ENCODE assay signal across 8 mouse cellular contexts in genomic region chr11:23497718-23498509, GRCm38 (mm10). TPM values are rescaled to one million over a fixed set of nuclear protein-coding genes. Genes with fewer than 3 reads are reported as not detected.
DNase-seq lines count a peak whose midpoint lies in the region; ATAC-seq and TF ChIP-seq lines count a peak whose summit lies in the region.

Gene Ahsa2, minus strand, starts transcription at chr11:23498030.

- DNase-seq in 3134 (ENCODE audit: extremely low read depth, insufficient read length, low spot score) = peak; percentile 97
- peak; percentile 99 to 100 for DNase-seq in adrenal gland, postnatal 36 days
- DNase-seq in heart, adult 8-10 months (ENCODE audit: low spot score) = peak; percentile 96
- DNase-seq in kidney, adult 9 months = peak; percentile 97
- peak; percentile 96 for DNase-seq in limb, embryonic 14.5 days (ENCODE audit: low spot score)
- DNase-seq in midbrain, postnatal 0 days (ENCODE audit: low spot score) = peak; percentile 96
- DNase-seq in spleen, postnatal 14 days (ENCODE audit: low spot score in 2 of 2) = peak; percentile 95 to 96

- H3K4me1 ChIP-seq in embryonic facial prominence, embryonic 13.5 days = peaks cover 17% of the 10 kb centered on the region
- peaks cover 9% of the 10 kb centered on the region for H3K4me1 ChIP-seq in limb, embryonic 14.5 days (ENCODE audit: control insufficient read depth, insufficient read depth, low read length)
- peaks cover 15% of the 10 kb centered on the region for H3K4me1 ChIP-seq in midbrain, postnatal 0 days (ENCODE audit: insufficient read depth, low read length)

- H3K4me3 ChIP-seq in embryonic facial prominence, embryonic 13.5 days = peak within 1 kb of the TSS; percentile 79
- H3K4me3 ChIP-seq in limb, embryonic 14.5 days (replicated peaks; ENCODE audit: low read length) = peak within 1 kb of the TSS; percentile 87
- peak within 1 kb of the TSS; percentile 77 for H3K4me3 ChIP-seq in midbrain, postnatal 0 days (ENCODE audit: low read depth, low read length)

- peak; percentile 63; the same call in 1 of the 2 replicates for TF ChIP-seq POLR2A in limb, embryonic 14.5 days (IDR thresholded peaks at IDR 0.05; ENCODE audit: borderline replicate concordance, extremely low read depth, insufficient read depth, insufficient read length)

- peak within 1 kb of the TSS; percentile 95 for H3K9ac ChIP-seq in embryonic facial prominence, embryonic 13.5 days
- H3K9ac ChIP-seq in limb, embryonic 14.5 days (ENCODE audit: low read depth, low read length, severe bottlenecking) = peak within 1 kb of the TSS; percentile 95
- peak within 1 kb of the TSS; percentile 85 for H3K9ac ChIP-seq in midbrain, postnatal 0 days (replicated peaks; ENCODE audit: low read length, poor library complexity, severe bottlenecking)

- peaks cover 32% of the 10 kb centered on the region for H3K36me3 ChIP-seq in embryonic facial prominence, embryonic 13.5 days
- H3K36me3 ChIP-seq in limb, embryonic 14.5 days (ENCODE audit: control insufficient read depth, insufficient read depth, low read length) = peaks cover 26% of the 10 kb centered on the region
- peaks cover 13% of the 10 kb centered on the region for H3K36me3 ChIP-seq in midbrain, postnatal 0 days (ENCODE audit: insufficient read depth, low read length)

- H3K27ac ChIP-seq in embryonic facial prominence, embryonic 13.5 days = peak within 1 kb of the TSS; percentile 94
- H3K27ac ChIP-seq in limb, embryonic 14.5 days (replicated peaks; ENCODE audit: low read depth, low read length) = peak within 1 kb of the TSS; percentile 95
- H3K27ac ChIP-seq in midbrain, postnatal 0 days (ENCODE audit: low read depth, low read length) = peak within 1 kb of the TSS; percentile 91

- no peaks in the 10 kb centered on the region for H3K9me3 ChIP-seq in embryonic facial prominence, embryonic 13.5 days
- H3K9me3 ChIP-seq in limb, embryonic 14.5 days (ENCODE audit: control insufficient read depth, low read length) = no peaks in the 10 kb centered on the region
- H3K9me3 ChIP-seq in midbrain, postnatal 0 days (ENCODE audit: low read length) = no peaks in the 10 kb centered on the region

- H3K27me3 ChIP-seq in embryonic facial prominence, embryonic 13.5 days = no peaks in the 10 kb centered on the region
- H3K27me3 ChIP-seq in limb, embryonic 14.5 days (ENCODE audit: control insufficient read depth, insufficient read depth, low read length) = no peaks in the 10 kb centered on the region
- H3K27me3 ChIP-seq in midbrain, postnatal 0 days (ENCODE audit: insufficient read depth, low read length) = no peaks in the 10 kb centered on the region

- peak within 1 kb of the TSS; percentile 92 for H3K4me2 ChIP-seq in embryonic facial prominence, embryonic 13.5 days
- peak within 1 kb of the TSS; percentile 82 for H3K4me2 ChIP-seq in limb, embryonic 14.5 days (replicated peaks; ENCODE audit: low read depth, low read length, severe bottlenecking)
- H3K4me2 ChIP-seq in midbrain, postnatal 0 days (ENCODE audit: low read depth, low read length, poor library complexity, severe bottlenecking) = peak within 1 kb of the TSS; percentile 55

- TF ChIP-seq CTCF in midbrain, postnatal 0 days (IDR thresholded peaks at IDR 0.05) = no peak

- peak; percentile 93 for ATAC-seq in embryonic facial prominence, embryonic 13.5 days (ENCODE audit: insufficient number of reproducible peaks, insufficient read depth, low FRiP score, low TSS enrichment, low read depth)
- peak; percentile 95 for ATAC-seq in limb, embryonic 14.5 days (ENCODE audit: low FRiP score, low read depth)
- ATAC-seq in midbrain, postnatal 0 days (ENCODE audit: low FRiP score) = peak; percentile 93

- WGBS in embryonic facial prominence, embryonic 13.5 days = under 1% methylated on average over 64 of the region's 66 CpGs
- WGBS in limb, embryonic 14.5 days = under 1% methylated on average over 24 of the region's 66 CpGs
- WGBS in midbrain, postnatal 0 days = under 1% methylated on average over 44 of the region's 66 CpGs

RNA-seq across cellular contexts. Expression of gene Ahsa2, which starts in this region (rescaled TPM):
- total RNA-seq in adrenal gland, postnatal 36 days (2021) = 10 to 100 TPM; 48.0 to 98.0 TPM
- polyA plus RNA-seq in embryonic facial prominence, embryonic 13.5 days (2015; fragmentation: Nextera tagmentation; extraction: Ambion mirVana) = 90.9 and 93.1 TPM in 2 replicates
- total RNA-seq in heart, adult 8-10 months (2022) = 10 to 100 TPM; 46.4 to 56.1 (median 53.7) TPM
- 52.1 and 73.2 TPM in 2 replicates for polyA plus RNA-seq in limb, embryonic 14.5 days (2012; rRNA removed)
- polyA plus RNA-seq in limb, embryonic 14.5 days (2014; fragmentation: Nextera tagmentation; extraction: Ambion mirVana) = 77.9 and 83.8 TPM in 2 replicates
- total RNA-seq in midbrain, postnatal 0 days (2014; rRNA removed) = 21.5 and 32.7 TPM in 2 replicates
- polyA plus RNA-seq in midbrain, postnatal 0 days (2015; fragmentation: Nextera tagmentation; extraction: Ambion mirVana) = 43.9 and 45.3 TPM in 2 replicates

Comparison
In these comparisons a context has a peak if more than half of its experiments do, and no peak if none do; other contexts are left out.
1. Peak in every context shown above with its lines: DNase-seq, ATAC-seq, H3K4me3 ChIP-seq and H3K27ac ChIP-seq.